Mouse (Mus musculus): Measurements from ENCODE around the gene Pla2g4f. TPM values are rescaled to one million over a fixed set of nuclear protein-coding genes. Genes with fewer than 3 reads are reported as not detected.

Gene Pla2g4f
- polyA plus RNA-seq, 1 experiment from 2014 or later = not detected

DNA sequence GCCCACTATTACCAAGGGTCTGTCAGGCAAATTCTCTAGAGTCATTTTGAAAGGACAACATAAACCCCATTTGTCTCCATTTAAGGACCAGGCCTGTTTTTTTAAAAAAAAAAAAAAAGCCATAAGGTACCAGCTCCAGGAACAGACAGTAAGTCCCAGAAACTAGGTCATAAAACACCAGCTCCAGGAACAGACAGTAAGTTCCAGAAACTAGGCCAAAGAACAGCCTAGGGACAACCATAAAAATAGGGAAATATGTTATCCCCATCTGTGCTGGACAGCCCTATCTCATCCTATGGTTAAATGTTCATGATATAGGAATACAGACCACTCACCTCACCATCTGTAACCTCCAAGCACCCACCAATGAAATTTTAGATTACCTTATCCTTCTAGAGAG is 57.7 kb downstream of the Pla2g4f start:
- H3K27ac ChIP-seq = no peak overlapping the region
- H3K4me3 ChIP-seq (ENCODE audit: inconsistent target) = no peak overlapping the region
- H3K36me3 ChIP-seq (ENCODE audit: inconsistent target) = no peaks in the 10 kb centered on the region
- H3K79me2 ChIP-seq (ENCODE audit: inconsistent target) = no peaks in the 10 kb centered on the region

DNA sequence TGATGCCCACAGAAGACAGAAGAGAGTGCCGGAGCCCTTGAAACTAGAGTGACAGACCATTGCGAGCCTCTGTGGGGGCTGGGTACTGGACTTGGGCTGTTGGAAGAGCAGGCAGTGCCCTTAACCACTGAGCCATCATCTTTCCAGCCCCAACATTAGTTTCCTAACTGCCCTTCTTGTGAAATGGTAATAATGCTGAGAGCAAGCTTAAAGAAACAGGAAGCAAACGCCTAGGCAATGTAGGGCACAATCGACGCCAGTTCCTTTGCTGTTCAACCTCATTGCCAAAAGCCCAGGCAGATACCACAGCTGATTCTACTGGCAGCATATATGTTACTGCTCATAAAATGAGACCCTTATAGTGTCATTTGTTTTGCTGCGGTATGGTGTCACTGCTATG is 61.3 kb downstream of the Pla2g4f start:
- no peak overlapping the region for H3K27ac ChIP-seq
- H3K4me3 ChIP-seq (ENCODE audit: inconsistent target) = no peak overlapping the region
- WGBS (ENCODE audit: missing documents) = 49% methylated on average over 6 of the region's 6 CpGs
- H3K79me2 ChIP-seq (ENCODE audit: inconsistent target) = no peaks in the 10 kb centered on the region
- no peaks in the 10 kb centered on the region for H3K36me3 ChIP-seq (ENCODE audit: inconsistent target)

Other genes with a start within 250 kb of the Pla2g4f start
- gene Ehd4, start 159.6 kb downstream of the Pla2g4f start, polyA plus RNA-seq (2018) = 253 to 336 TPM (median 297 TPM) in 3 replicates
- not detected in 3 replicates for gene Pla2g4e, start 68.8 kb downstream of the Pla2g4f start, polyA plus RNA-seq (2018)
- gene Pla2g4d, start 25.0 kb downstream of the Pla2g4f start, polyA plus RNA-seq (2018) = not detected in 3 replicates
- 36.5 to 75.0 TPM (median 54.4 TPM) in 3 replicates for gene Vps39, start 39.0 kb upstream of the Pla2g4f start, polyA plus RNA-seq (2018)
- 6.3 to 14.6 TPM (median 9.9 TPM) in 3 replicates for gene Ganc, start 89.7 kb upstream of the Pla2g4f start, polyA plus RNA-seq (2018)
- gene Tmem87a, start 89.9 kb upstream of the Pla2g4f start, polyA plus RNA-seq (2018) = 38.8 to 52.5 TPM (median 44.9 TPM) in 3 replicates
- gene Capn3, start 141.9 kb upstream of the Pla2g4f start, polyA plus RNA-seq (2018) = 0.22 to 0.67 TPM (median 0.42 TPM) in 3 replicates
- gene Zfp106, start 249.7 kb upstream of the Pla2g4f start, polyA plus RNA-seq (2018) = 45.2 to 55.7 TPM (median 52.7 TPM) in 3 replicates